In genomic region chr8:106288732-106289131, GRCm38 (mm10) we compare ENCODE assay signal across 13 mouse cellular contexts.
"Had no signal": no experiment of that assay in that cellular context is flagged by ENCODE, and none has a peak within 500 bp of the region (broad histone marks: within the 10 kb centered on the region; RNA-seq: fewer than 3 reads in every experiment).

No protein-coding gene starts in this region.

- H3K27ac ChIP-seq: kidney, embryonic 15.5 days; limb, embryonic 13.5 days; midbrain, embryonic 10.5 days had no signal

- H3K9me3 ChIP-seq: kidney, embryonic 15.5 days; limb, embryonic 13.5 days; midbrain, embryonic 10.5 days had no signal

- DNase-seq: kidney, adult 2 months; kidney, postnatal 14 days; layer of hippocampus, adult 9-11 months; lung, embryonic 14.5 days; lung, postnatal 10 days; lung, postnatal 4 days; midbrain, embryonic 14.5 days; retina, postnatal 1 day; thymus, postnatal 36 days had no signal

- H3K36me3 ChIP-seq: kidney, embryonic 15.5 days; limb, embryonic 13.5 days had no signal

- H3K4me3 ChIP-seq: kidney, embryonic 15.5 days; limb, embryonic 13.5 days; midbrain, embryonic 10.5 days; myocyte had no signal

- H3K9ac ChIP-seq: kidney, embryonic 15.5 days; limb, embryonic 13.5 days; lung, embryonic 14.5 days had no signal

- H3K27me3 ChIP-seq: limb, embryonic 13.5 days had no signal

- H3K4me2 ChIP-seq: kidney, embryonic 15.5 days; limb, embryonic 13.5 days; lung, embryonic 14.5 days had no signal
